Mouse (Mus musculus) ES-E14 (cell line): ENCODE data around the gene Tmem109. TPM values are rescaled to one million over a fixed set of nuclear protein-coding genes. Genes with fewer than 3 reads are reported as not detected.

Source experiments
- DNase-seq: peaks from one replicate; pipeline ENCODE4 v3.0.0-alpha.2; 2013; ENCODE audit warnings: low read depth, low spot score
- H3K27ac ChIP-seq: 2 replicates; pipeline ENCODE4 v1.5.1; 2012; ENCODE audit warnings: low read depth, mild to moderate bottlenecking, low read length, moderate library complexity, mixed read lengths; ENCODE audit not compliant: poor library complexity, insufficient read depth, severe bottlenecking
- H3K36me3 ChIP-seq: 2 replicates; pipeline ENCODE4 v1.6.1; 2012; ENCODE audit warnings: mild to moderate bottlenecking, low read length, moderate library complexity, mixed read lengths; ENCODE audit not compliant: control insufficient read depth, poor library complexity, insufficient read depth, severe bottlenecking
- H3K4me1 ChIP-seq, 2 experiments: fragments of 150-350 bp in 1 of 2; sonication (generic) in 1 of 2; 2 replicates each; pipeline ENCODE4 v1.6.1; 2012; ENCODE audit warnings: low read length in 2 of 2, mild to moderate bottlenecking in 1 of 2, mixed read lengths in 1 of 2; ENCODE audit not compliant: control insufficient read depth in 2 of 2, insufficient read depth in 2 of 2, poor library complexity in 1 of 2
- H3K4me3 ChIP-seq, 2 experiments: fragments of 150-350 bp in 1 of 2; sonication (generic) in 1 of 2; 2 replicates each; pipeline ENCODE4 v1.5.1; 2012; ENCODE audit warnings: low read length in 2 of 2, low read depth in 1 of 2, mild to moderate bottlenecking in 1 of 2, mixed read lengths in 1 of 2; ENCODE audit not compliant: insufficient read depth in 1 of 2, poor library complexity in 1 of 2, severe bottlenecking in 1 of 2
- H3K9ac ChIP-seq: 2 replicates; pipeline ENCODE4 v1.6.1; 2012; ENCODE audit warnings: low read depth, mild to moderate bottlenecking, low read length, mixed read lengths; ENCODE audit not compliant: poor library complexity, insufficient read depth, severe bottlenecking
- H3K9me3 ChIP-seq: fragments of 150-350 bp; sonication (generic); 2 replicates; pipeline ENCODE4 v1.6.1; 2012; ENCODE audit warnings: low read depth, mild to moderate bottlenecking, low read length; ENCODE audit not compliant: control insufficient read depth, insufficient read depth
- CHD2 ChIP-seq: IDR thresholded peaks from 2 replicates; pipeline ENCODE4 v1.6.1; 2014; ENCODE audit warnings: mild to moderate bottlenecking, low read depth, low read length, inconsistent platforms
- HCFC1 ChIP-seq: IDR thresholded peaks from 2 replicates; pipeline ENCODE4 v1.6.1; 2012; ENCODE audit warnings: low read length, inconsistent platforms, borderline replicate concordance; ENCODE audit not compliant: insufficient read depth
- MAFK ChIP-seq: IDR thresholded peaks from 2 replicates; pipeline ENCODE4 v1.6.1; 2014; ENCODE audit warnings: mild to moderate bottlenecking, low read depth, low read length, inconsistent platforms; ENCODE audit not compliant: insufficient read depth
- ZC3H11A ChIP-seq: IDR thresholded peaks from 2 replicates; pipeline ENCODE4 v1.6.1; 2012; ENCODE audit warnings: low read depth, mild to moderate bottlenecking, inconsistent platforms, low read length, borderline replicate concordance
- ZNF384 ChIP-seq: IDR thresholded peaks from 2 replicates; pipeline ENCODE4 v1.6.1; 2012; ENCODE audit warnings: low read depth, low read length, inconsistent platforms
- in situ Hi-C, 2 experiments: fragments of 600-800 bp; cut with MboI; formaldehyde crosslinking; loops; one replicate each; pipeline ENCODE4 v1.15.1; 2025; ENCODE audit warnings: low sequenced_read_pairs in 2 of 2, inconsistent platforms in 1 of 2; ENCODE audit not compliant: unreplicated experiment in 2 of 2
- total RNA-seq: library from RNA; depleted of rRNA; stranded (reverse); fragments of 300-350 nt; gene quantifications from 2 replicates; pipeline ENCODE4 v1.2.3, GENCODE M21; 2012

The Tmem109 gene
- total RNA-seq, 1 experiment = 25.3 TPM

GRCm38 (mm10) chr19:10869241-10869885 lies 12.4 kb downstream of the Tmem109 start:
- peak; percentile 52 for DNase-seq
- peaks cover 22% of the 10 kb centered on the region; the same call in 1 of the 2 replicates for H3K36me3 ChIP-seq
- H3K9ac ChIP-seq = peak overlapping the region; percentile 85
- H3K9me3 ChIP-seq = no peaks in the 10 kb centered on the region
- TF ChIP-seq HCFC1 = no peak
- no peak for TF ChIP-seq CHD2
- no peak for TF ChIP-seq MAFK
- TF ChIP-seq ZC3H11A = no peak
- TF ChIP-seq ZNF384 = no peak
- no peak overlapping the region for H3K27ac ChIP-seq
- H3K4me3 ChIP-seq = peak overlapping the region; percentile 82 to 84
- peaks cover 4 to 9% of the 10 kb centered on the region in 2 experiments; a peak in 2 of 4 replicates for H3K4me1 ChIP-seq
- in situ Hi-C loops = no loop called here

GRCm38 (mm10) chr19:10868623-10869141 lies 13.1 kb downstream of the Tmem109 start:
- DNase-seq = no peak
- in situ Hi-C loops = no loop called here

GRCm38 (mm10) chr19:10867946-10868622 lies 13.7 kb downstream of the Tmem109 start:
- in situ Hi-C loops = no loop called here
- H3K9ac ChIP-seq = 0 out of 2 replicates have a peak overlapping the region, but pooled peaks have one; percentile 85
- H3K36me3 ChIP-seq = peaks cover 18% of the 10 kb centered on the region; the same call in 1 of the 2 replicates
- H3K9me3 ChIP-seq = no peaks in the 10 kb centered on the region
- no peak for DNase-seq
- no peak overlapping the region for H3K27ac ChIP-seq
- peaks cover 4 to 9% of the 10 kb centered on the region in 2 experiments; a peak in 2 of 4 replicates for H3K4me1 ChIP-seq
- TF ChIP-seq ZC3H11A (no peak), MAFK (no peak), ZNF384 (no peak), CHD2 (no peak), HCFC1 (no peak)
- peak overlapping the region; percentile 82 to 84; a peak in 3 of 4 replicates for H3K4me3 ChIP-seq

More at GRCm38 (mm10) chr19:10868623-10869141, 13.1 kb downstream of the Tmem109 start:
- Histone ChIP-seq H3K9me3 (no peaks in the 10 kb centered on the region), H3K4me1 (peaks cover 4 to 9% of the 10 kb centered on the region in 2 experiments; a peak in 2 of 4 replicates), H3K4me3 (peak overlapping the region; percentile 82 to 84), H3K36me3 (peaks cover 18% of the 10 kb centered on the region; the same call in 1 of the 2 replicates), H3K27ac (no peak overlapping the region), H3K9ac (peak overlapping the region; percentile 85)
- no peak for TF ChIP-seq ZNF384
- no peak for TF ChIP-seq CHD2
- no peak for TF ChIP-seq ZC3H11A
- TF ChIP-seq MAFK = no peak
- TF ChIP-seq HCFC1 = no peak

- no peak overlapping the region for H3K27ac ChIP-seq
- no peak for TF ChIP-seq ZC3H11A
- no peak for TF ChIP-seq ZNF384
- TF ChIP-seq MAFK = no peak
- no peak for TF ChIP-seq CHD2
- no peak for TF ChIP-seq HCFC1
- no peaks in the 10 kb centered on the region for H3K9me3 ChIP-seq
- H3K4me1 ChIP-seq = peaks cover 4 to 9% of the 10 kb centered on the region in 2 experiments; a peak in 2 of 4 replicates
- no peak overlapping the region for H3K4me3 ChIP-seq
- no peak overlapping the region for H3K9ac ChIP-seq
- H3K36me3 ChIP-seq = peaks cover 18% of the 10 kb centered on the region; the same call in 1 of the 2 replicates
- in situ Hi-C loops = no loop called here
- DNase-seq = no peak
These were observed 15.4 kb downstream of the Tmem109 start for GRCm38 (mm10) chr19:10866351-10866750.
